Mouse (Mus musculus) frontal cortex, adult 2 months (tissue): ENCODE measurements around the gene Tpp1. TPM values are rescaled to one million over a fixed set of nuclear protein-coding genes. Genes with fewer than 3 reads are reported as not detected.
A peak's percentile ranks its signal among the peaks of the same experiment; 100 is the strongest.

Source experiments
- DNase-seq, 2 experiments: peaks; one replicate each; pipeline ENCODE4 v3.0.0; 2022; ENCODE audit warnings: low spot score in 1 of 2; ENCODE audit errors: extremely low spot score in 1 of 2
- polyA plus RNA-seq: library from polyadenylated mRNA; depleted of rRNA; stranded (reverse); fragments of >200 nt; gene quantifications from 2 replicates; pipeline ENCODE4 v1.2.3, GENCODE M21; 2012; rRNA removed

The Tpp1 gene
- polyA plus RNA-seq, 1 experiment, result 97.5 TPM

- DNase-seq, result no peak
Measured at GRCm38 (mm10) chr7:105728701-105729428, 23.2 kb downstream of the Tpp1 start.

- DNase-seq, result no peak
Measured at GRCm38 (mm10) chr7:105726980-105727325, 25.1 kb downstream of the Tpp1 start.

DNA sequence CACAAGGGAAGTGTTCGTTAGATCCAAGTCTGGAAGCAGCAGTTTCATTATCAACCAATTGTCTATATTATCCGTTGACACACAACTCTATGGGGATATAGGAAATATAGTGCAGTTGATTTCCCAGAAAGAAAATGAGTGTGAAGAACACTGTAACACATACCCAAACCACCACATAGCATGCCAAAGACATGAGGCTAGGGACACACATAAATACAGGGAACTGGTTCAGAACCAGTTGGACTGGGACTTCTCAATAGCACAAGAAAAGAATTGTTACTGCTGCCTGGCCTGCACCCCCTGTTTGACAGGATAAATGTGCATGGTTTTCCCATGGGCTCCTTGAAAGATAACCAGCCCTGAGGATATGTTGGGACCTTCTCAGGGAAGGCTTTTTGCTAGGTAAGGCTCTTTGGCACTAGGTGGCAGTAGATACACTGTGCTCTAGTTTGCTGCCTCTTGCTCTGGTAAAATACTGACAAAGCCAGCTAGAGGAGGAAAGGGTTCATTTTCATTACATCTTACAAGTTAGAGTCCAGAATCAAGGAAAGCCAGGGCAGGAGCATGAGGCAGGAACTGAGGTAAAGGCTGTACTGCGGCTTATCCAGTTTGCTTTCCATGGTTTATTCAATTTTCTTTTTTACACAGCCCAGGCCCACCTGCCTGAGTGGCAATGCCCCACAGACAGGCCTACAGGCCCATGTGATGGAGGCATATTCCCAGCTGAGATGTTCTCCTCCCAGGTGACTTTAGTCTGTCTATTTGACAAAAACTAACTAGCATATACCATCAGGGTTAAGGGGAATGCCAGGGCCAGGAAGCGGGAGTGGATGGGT, 25.7 kb downstream of the Tpp1 start:
- peak in 1 of 2 experiments; percentile 82 for DNase-seq

DNA sequence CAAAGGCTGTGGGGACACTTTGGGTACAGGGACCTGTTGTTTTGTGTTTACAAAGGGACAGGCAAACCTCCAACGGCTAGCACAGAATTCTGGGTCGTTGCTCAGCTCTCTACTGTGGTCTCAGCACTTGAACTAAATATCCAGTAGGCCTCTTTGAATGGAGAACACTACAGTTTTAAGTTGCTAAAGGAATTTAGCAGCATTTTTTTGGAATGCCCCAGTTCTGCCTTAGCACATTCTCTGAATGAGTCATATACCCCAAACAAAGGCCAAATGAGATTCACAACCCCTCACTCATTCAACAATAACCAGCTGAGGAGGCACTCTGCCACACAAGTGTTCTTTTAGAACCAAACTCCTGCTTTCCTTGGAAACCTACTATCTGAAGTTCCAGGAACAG, 30.1 kb downstream of the Tpp1 start:
- no peak for DNase-seq

DNA sequence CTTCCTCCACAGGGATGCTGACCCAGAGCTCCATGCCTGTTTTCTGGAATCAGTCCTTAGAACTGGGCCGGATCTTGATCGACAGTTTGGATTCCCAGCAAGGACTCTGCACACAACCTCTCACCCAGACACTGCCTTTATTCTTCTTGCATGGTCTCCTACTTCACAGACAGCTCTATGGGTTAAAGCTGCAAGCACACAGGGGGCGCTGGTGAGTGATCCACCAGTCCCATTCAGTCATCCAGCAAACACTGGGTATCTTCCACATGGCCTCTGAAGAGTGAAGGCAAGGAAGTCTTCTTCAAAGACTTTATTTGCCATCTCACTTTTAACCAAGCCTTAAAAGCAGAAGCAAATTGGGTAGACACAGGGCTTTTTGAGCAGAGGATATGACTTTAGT, 36.7 kb downstream of the Tpp1 start:
- no peak for DNase-seq

DNA sequence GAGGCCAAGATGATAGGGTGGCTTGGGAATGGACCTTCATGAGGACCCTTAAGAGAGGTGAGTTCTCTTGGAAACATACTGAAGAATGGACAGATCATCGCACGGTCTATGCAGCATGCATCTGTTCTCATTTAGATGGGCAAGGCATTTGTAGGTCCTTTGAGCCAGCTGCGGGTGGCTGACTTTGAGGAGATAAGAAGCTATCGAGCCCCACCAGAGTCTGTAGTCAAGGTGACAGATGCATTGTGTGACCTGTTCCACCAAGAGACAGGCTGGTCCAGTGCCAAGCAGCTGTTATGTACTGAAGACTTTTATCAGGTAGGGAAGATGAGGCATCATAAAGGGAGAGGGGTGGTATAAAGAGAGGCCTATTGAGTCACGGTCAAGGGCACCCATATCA, 43.3 kb downstream of the Tpp1 start:
- DNase-seq, result no peak

DNA sequence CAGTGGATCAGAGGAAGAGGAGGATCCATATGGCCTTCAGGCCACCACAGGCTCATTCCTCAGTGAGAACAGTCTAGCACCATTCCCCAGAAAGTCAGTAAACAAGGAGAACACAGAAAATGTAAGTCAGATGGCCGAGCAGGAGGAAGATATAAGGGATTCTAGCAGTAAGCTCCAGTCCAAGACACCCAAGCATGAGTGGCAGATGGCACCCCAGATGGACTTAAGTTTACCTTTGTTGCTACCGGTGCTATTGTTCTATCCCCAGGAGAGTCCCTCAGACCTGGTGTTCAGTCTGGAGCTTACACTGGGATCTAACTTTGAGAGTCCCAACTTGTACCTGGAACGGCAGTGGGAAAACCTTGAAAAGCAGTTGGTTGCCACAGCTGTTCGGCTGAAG, 48.2 kb downstream of the Tpp1 start:
- no peak for DNase-seq

- peak; percentile 14 to 55 for DNase-seq
Measured at GRCm38 (mm10) chr7:105703184-105703583, 48.9 kb downstream of the Tpp1 start.

Other genes with a start within 250 kb of the Tpp1 start
- gene Smpd1, start 197.9 kb downstream of the Tpp1 start, polyA plus RNA-seq, result 79.1 and 84.3 TPM in 2 replicates
- gene Apbb1, start 170.6 kb downstream of the Tpp1 start, polyA plus RNA-seq, result 480 and 492 TPM in 2 replicates
- 0.40 and 0.90 TPM in 2 replicates for gene Hpx, start 152.1 kb downstream of the Tpp1 start, polyA plus RNA-seq
- gene Trim3, start 118.7 kb downstream of the Tpp1 start, polyA plus RNA-seq, result 137 and 154 TPM in 2 replicates
- gene Timm10b, start 112.2 kb downstream of the Tpp1 start, polyA plus RNA-seq, result 108 and 129 TPM in 2 replicates
- 107 and 127 TPM in 2 replicates for gene Arfip2, start 111.8 kb downstream of the Tpp1 start, polyA plus RNA-seq
- 50.7 and 53.2 TPM in 2 replicates for gene Gm45799, start 111.7 kb downstream of the Tpp1 start, polyA plus RNA-seq
- gene Dnhd1, start 101.4 kb downstream of the Tpp1 start, polyA plus RNA-seq, result 6.9 and 11.5 TPM in 2 replicates
- 145 and 158 TPM in 2 replicates for gene Ilk, start 15.6 kb downstream of the Tpp1 start, polyA plus RNA-seq
- gene Rrp8, start 14.8 kb downstream of the Tpp1 start, polyA plus RNA-seq, result 9.5 and 10.0 TPM in 2 replicates
- gene Taf10, start 7.9 kb downstream of the Tpp1 start, polyA plus RNA-seq, result 175 and 184 TPM in 2 replicates
- 10.5 and 10.6 TPM in 2 replicates for gene Dchs1, start 35.4 kb upstream of the Tpp1 start, polyA plus RNA-seq
- 138 and 139 TPM in 2 replicates for gene Mrpl17, start 58.9 kb upstream of the Tpp1 start, polyA plus RNA-seq
- gene Gm4070, start 201.7 kb upstream of the Tpp1 start, polyA plus RNA-seq, result 1.4 and 1.6 TPM in 2 replicates